Comparison of ENCODE assay signal across 17 mouse cellular contexts in the genomic region with DNA sequence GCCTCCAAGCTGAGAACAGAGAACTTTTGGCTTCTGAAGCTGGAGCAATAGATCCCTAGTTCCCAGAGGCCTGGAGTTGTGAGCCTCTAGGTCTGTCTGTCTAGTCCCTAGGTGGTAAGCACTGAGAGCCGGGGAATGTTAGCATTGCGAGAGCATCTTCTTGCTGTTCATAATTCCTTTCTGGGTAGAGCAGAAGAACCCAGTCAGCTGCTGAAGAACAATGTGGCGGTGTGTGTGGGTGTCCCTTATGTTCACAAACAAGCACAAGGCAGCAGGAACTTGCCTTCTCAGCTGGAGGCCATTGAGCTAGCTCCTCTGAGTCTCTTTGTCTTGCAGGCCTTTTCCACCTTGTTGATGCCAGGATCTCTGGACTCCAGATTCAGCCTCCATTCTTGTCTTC. TPM values are rescaled to one million over a fixed set of nuclear protein-coding genes. Genes with fewer than 3 reads are reported as not detected.
"Had no signal": no experiment of that assay in that cellular context is flagged by ENCODE, and none has a peak within 500 bp of the region (broad histone marks: within the 10 kb centered on the region; RNA-seq: fewer than 3 reads in every experiment).

No protein-coding gene starts in this region.

- DNase-seq: kidney, adult 18-20 months; kidney, postnatal 36 days; left cerebral cortex, postnatal 4 days; liver, embryonic 13.5 days; lung, adult 2 months; lung, postnatal 14 days; lung, postnatal 4 days; thymus, adult 18-20 months; thymus, postnatal 36 days had no signal

- ATAC-seq: intestine, embryonic 16.5 days; midbrain, embryonic 13.5 days; midbrain, embryonic 16.5 days had no signal

- H3K4me3 ChIP-seq: limb, embryonic 13.5 days; liver, embryonic 13.5 days; midbrain, embryonic 13.5 days; myocyte; neural tube, embryonic 13.5 days had no signal

- H3K27ac ChIP-seq: kidney, postnatal 0 days; limb, embryonic 13.5 days; liver, embryonic 13.5 days; midbrain, embryonic 13.5 days; neural tube, embryonic 13.5 days had no signal

- H3K9me3 ChIP-seq: limb, embryonic 13.5 days; liver, embryonic 13.5 days; midbrain, embryonic 13.5 days; neural tube, embryonic 13.5 days had no signal

- H3K36me3 ChIP-seq: limb, embryonic 13.5 days; liver, embryonic 13.5 days; midbrain, embryonic 13.5 days; neural tube, embryonic 13.5 days had no signal

- H3K4me1 ChIP-seq: liver, embryonic 13.5 days had no signal

- H3K27me3 ChIP-seq: limb, embryonic 13.5 days; liver, embryonic 13.5 days; midbrain, embryonic 13.5 days; neural tube, embryonic 13.5 days had no signal

- H3K9ac ChIP-seq: limb, embryonic 13.5 days; liver, embryonic 13.5 days; midbrain, embryonic 13.5 days; neural tube, embryonic 13.5 days had no signal

- H3K4me2 ChIP-seq: limb, embryonic 13.5 days; liver, embryonic 13.5 days; midbrain, embryonic 13.5 days; neural tube, embryonic 13.5 days had no signal

RNA-seq across cellular contexts. Expression of a gene that starts 36.2 kb away (rescaled TPM):
- polyA plus RNA-seq: kidney, embryonic 14.5 days; liver, embryonic 13.5 days had no signal
